Mouse (Mus musculus) liver (tissue): ENCODE data around the gene Dleu7.
A peak's percentile ranks its signal among the peaks of the same experiment; 100 is the strongest.

Source experiments
- DNase-seq: peaks from one replicate; pipeline ENCODE4 v3.0.0-alpha.2; 2020; ENCODE audit warnings: mixed read lengths

Dleu7 gene

DNA sequence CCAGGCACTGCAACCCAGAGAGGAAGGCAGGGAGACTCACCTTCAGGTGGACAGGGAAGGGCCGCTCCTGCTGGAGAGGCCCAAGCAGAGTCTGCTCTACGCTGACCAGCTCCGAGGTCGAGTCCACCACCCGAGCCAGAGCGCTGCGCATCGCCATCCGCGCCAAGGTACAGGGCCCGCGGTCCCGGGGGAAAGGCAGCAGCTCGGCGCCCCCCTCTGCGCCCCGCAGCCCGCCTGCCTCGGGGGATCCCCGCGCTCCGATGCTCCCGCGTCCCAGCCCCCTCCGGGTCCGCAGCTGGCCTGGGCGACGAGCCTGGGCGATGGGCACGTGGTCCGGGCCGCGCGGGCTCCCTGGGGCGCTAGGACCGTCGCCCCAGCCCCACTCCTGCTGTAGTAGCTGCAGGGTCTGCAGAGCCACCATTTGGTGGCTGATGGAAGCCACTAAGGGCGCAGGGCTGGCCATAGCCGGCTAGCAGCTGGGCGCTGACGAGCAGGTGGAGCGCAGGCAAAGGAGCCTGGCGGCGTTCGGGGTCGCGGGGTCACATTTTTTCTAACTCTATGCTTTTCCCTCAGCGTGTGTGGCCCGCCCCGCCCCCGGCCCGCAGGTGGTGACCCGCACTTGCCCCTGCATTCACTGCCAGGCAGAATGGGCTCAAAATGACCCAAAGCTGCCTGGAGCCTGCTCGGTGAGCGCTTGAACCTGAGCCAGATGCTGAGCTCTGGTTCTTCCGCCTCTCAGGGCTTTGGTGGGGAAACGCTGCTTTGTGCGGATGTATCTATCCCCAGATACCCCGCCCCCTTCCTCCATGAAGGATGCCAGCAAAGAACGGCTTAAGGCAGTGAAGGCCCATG lies at the start of gene Dleu7, which contains the start of gene Rnaseh2b:
Dleu7 (minus strand) TSS at position 560 of the 852 bp plus-strand sequence.
Rnaseh2b (plus strand) TSS at position 102 of the 852 bp plus-strand sequence.
- peak; percentile 14 for DNase-seq

DNA sequence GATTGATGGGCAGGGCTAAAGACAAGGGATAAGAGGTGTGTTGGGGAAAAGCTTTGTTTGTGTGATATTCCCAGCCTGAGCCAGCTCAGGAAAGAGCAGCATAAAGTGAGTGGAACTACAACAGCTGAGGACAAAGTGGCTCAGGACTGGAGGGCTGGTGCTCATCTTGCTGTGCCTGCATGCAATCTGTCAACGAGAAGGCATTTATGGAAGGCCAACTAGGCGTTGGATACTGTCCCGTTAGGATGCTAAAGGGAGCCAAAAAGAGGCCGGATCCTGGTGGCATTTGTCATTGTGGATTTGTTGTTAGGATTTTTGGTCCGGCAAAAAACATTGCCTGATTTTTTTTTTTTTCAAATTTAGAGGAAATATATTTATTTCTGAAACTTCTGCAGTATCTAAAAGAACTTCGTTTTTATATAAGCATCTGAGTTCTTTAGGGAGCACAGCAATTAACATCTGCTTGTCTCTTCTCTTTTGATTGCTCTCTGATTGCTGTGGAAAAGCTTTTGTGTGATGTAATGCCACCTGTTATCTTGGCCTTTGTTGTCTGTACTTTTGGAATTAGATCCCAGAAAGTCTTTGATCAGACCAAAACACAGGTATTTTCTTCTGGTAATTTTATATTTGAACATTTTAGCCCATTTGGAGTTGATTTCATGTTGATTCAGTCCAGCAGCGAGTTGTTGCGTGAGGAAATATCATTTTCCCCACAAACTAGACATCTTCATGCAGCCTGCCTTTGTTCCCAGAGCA lies 49.2 kb upstream of the Dleu7 start:
- no peak for DNase-seq

DNA sequence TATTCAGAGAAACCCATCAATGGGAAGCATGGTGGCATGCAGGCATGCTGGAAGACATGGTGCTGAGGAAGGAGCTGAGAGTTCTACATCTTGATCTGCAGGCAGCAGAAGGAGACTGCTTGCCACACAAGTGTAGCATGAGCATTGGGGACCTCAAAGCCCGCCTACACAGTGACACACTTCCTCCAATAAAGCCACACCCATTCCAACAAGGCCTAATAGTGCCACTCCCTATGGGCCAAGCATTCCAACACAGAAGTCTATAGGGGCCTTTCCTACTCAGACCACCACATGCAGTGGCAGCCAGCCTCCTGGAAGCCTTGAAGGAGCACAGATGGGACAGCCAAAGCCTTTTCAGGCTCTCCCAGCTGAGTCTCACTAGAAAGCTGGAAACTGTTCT lies 46.3 kb upstream of the Dleu7 start:
- no peak for DNase-seq

DNA sequence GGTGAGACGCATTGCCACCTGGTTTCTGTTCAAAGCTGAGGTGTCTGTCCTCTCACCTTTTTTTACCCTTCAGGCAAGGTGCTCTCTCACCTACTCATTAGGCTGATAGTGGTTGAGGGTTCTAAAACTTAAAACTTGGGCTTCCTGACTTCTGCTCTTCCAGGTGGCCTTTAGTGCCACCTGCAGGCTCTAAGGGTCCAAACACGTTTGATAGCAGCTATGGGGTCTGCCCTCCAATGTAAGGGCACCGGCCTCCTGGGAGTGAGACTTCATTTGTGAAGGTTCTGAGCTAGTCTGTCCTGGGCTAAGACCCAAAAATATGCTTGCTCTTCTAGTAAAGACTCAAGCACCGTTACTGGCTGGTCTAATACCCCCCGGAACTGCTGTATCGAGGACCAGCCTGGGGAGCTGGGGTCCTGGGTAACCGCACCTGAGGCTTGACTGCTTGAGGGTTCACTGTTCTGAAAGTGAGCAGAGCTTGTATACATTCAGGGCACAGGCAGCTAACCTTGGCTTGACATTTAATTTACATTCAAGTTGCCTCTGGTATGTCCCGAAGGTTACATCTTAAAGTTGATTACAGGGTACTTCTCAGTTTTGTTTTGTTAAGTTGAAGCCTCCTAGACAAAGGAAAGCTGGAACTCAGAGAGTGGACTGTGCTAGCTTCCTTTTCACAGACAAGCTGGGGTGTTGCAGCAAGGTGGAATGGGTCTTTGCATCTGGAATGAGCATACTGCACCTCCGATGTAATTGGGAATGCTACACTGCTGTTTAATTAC lies 41.3 kb upstream of the Dleu7 start:
- no peak for DNase-seq

DNA sequence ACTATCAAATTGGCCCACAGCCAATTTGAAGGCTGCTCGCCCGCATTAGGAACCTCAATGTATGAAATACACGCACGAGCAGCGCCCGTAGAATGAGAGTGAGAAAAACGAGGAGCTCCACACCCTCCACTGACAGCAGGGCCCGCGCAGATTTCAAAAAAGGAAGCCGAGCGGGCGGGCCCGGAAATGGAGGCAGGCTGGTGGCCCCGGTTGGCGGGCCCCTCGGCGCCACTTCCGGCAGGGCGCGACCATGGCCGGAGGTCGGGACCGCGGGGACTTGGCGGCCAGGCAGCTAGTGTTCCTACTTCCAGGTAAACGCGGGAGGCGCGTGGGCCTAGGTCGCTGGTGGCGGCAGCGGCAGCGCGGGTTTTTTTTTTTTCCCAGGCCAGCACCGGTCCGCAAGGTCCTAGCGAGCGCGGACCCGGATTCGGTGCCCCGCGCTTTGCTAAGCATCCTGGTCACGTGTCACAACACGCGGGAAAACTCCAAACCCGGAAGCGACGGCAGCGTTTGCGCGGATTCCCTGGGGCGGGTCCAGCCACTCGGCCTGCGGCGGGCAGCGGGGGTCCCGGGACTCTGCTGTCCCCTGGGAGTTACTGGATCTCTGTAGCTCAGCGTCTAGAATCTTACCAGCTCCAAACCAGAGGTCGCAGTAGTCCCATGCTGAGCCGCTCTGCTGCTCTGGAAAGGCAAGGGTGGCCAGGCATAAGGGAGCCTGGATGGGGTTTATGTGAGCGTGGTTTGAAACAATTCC lies 39.2 kb upstream of the Dleu7 start:
- peak; percentile 90 for DNase-seq

DNA sequence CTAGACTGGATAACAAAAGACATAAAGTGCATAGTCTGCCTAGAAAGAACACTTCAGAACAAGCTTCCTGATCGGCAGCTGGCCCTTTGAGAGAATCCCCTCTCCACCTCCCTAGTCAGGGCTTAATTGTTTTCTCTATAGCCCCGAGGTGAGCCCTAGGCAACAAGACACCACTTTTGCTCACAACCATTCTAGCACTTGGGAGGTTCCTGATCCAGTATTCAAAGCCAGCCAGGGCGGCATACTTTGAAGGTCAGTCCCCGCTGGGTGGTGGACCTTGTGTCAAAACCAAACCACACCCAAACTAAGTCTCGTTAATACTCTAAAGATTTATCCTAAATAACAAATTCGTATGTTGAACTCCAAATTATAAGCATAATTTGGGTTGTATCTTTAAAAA lies 38.6 kb upstream of the Dleu7 start:
- DNase-seq, result peak; percentile 36

DNA sequence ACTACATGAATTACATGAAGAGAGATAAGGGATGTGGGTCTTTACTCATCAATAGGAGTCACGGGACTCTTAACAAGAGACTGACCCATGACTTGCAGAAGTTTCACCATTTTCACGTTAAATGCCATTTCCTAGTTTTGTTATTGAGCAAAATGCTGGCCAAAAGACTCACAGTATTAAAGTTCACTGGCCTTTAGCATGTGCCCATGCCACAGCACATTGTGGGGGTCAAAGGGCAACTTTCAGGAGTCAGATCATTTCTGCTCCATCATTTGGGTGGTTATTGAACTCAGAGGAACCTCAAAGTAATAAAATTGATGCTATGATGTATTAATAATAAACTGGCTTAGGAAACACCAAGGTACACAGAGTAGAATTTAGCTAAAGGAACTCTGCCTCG lies 36.8 kb upstream of the Dleu7 start:
- no peak for DNase-seq

DNA sequence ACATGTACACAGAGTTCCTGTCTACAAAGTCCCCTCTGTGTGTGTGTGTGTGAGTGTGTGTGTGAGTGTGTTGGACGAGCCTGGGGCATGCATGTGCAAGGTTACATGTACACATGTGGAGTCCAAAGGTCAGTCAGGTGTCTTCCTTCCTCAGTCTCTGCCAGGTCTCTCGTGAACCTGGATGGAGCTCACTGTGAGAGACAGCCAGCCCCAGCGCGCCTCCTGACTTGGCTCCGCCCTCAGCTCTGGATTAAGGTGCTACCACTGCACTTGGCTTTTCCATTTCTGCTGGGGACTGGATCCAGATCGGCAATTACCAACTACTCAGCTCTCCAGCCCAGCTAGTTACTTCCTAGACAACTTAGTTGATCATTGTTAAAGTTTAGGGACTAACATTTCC lies 35.8 kb upstream of the Dleu7 start:
- DNase-seq, result peak; percentile 19

DNA sequence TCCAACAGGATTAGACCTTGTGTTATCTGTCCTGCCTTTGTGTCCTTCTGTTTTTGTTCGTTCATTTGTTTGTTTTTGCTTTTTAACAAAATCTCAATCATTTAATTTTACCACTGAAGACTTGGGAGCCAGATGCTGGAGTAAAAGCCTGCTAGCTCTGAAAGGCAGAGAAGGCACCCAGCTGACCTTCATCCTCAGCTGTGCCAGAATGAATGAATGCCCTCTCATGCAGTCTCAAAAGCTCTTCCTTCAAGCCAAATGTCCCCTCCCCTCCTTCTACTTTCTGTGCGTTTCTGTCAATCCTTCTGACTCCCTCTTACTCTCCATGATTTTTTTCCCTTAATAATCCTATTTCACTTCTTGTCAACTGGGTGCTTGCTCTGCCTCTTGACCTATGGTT lies 34.3 kb upstream of the Dleu7 start:
- DNase-seq, result no peak

DNA sequence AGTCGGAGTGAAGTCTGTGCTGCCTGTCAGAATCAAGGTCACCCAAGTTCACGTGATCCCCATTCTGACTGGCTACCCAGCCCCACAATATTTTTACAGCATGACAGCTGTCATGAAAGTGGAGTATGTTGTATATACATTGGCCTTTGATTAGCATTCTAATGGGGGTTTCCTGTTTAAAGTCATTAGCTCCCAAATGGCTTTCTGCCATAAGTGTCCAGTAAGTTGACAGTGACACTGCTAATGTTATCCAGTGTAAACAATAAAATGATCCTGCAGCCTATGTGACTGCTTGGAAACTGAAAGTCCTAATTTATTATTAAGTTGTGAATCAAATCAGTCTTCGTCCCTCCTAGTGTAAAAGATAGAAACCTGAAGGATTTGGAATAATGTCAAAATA lies 33.2 kb upstream of the Dleu7 start:
- no peak for DNase-seq

DNA sequence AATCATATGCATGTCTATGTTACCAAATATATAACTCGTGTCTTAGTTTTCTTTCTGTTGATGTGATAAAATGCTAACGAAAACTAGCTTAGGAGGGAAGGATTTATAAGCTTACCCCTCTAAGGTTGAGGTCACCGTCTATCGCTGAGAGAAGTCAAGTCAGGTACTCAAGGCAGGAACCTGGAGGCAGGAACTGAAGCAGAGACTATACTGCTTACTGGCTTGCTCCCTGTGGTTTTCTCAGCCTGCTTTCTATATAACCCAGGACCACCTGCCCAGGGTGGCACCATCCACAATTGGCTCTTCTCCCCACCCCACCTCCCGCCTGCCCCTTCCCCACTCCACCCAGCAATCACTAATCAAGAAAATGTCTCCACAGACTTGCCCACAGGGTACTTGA lies 32.1 kb upstream of the Dleu7 start:
- no peak for DNase-seq

DNA sequence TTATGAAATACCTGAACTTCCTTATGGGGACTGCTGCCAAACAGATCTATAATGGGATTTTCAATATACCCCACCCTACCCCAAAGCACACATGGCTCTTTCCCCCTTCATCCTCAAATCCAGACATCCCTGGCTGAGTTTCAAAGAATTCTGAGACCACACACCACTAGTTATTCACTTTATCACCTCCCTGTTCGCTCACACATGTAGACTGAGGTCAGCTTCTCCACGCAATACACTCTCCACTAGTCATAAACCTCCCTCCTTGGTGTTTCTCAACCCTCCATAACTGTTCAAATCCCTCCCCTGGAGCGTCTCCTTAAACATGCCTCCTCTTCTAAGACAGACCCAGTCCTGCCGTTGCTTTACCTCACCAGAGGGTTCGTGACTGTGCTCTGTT lies 30.6 kb upstream of the Dleu7 start:
- DNase-seq, result no peak

DNA sequence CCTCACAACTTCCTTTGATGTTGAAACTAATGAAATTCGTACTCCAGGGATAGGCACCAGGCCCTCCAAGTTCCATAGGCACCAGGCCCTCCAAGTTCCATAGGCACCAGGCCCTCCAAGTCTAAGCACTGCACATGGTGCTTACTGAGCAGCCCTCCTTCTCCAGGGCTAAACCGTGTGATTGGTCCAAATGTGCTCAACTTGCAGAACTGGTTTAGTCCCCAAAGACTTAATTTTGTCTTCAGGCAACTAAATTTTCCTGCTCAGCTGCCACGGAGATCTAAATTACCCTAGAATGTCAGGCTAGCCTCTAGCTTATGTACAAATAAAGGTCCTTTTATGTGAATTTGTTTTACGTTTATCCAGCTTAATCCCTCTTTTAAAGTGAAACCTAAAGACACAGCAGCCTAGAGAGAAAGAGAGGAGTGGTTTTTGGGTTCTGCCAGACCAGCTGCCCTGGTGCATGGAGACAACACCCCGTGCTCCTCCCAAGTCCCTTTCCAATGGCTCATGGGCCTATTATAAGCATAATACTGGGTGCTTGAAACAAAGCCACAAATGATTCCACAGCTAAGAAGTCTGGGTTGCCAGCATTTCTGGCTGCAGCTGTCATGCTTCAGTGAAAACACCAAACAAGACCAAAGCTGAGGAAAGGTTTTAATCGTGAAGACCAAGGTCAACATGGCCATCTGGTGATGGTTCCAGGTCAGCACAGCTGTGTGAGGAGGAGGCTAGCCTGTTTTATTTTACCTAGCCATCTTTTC lies 29.9 kb upstream of the Dleu7 start:
- no peak for DNase-seq

DNA sequence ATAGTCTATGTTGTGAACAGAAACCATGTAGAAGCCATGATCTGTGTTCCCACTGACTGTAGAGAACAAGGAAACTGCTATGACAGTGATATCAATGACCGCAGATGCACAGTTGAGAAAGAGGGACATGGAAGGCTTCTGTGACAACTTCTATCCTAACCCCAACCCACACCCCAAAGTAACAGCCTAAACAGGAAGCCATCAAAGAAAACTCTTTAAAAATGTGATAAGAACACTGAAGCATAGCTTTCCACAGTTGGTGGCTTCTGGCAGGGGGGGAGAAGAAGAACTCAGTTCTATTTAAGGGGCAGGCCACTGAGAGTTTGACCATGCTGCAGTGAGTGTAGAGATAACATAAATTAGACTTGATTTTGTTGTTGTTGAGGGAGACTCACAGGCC lies 18.8 kb upstream of the Dleu7 start:
- no peak for DNase-seq

DNA sequence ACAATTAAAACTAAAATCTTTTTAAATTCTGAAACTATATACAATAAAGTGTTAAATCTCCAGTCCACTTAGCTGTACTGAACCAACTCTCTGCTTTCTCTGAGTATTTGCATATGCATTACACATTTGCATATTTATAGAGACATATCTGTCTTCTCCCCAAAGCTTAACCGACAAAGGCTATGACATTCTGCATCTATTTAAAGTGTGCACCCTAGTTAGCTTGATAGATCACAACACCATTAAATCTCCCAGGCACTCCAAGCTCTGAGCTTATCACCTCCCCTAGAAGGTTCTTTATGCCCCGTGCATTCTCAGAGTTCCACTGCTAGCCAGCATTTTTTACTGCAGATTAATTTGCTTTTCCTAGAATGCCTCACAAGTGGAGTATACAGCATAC lies 16.2 kb upstream of the Dleu7 start:
- no peak for DNase-seq

DNA sequence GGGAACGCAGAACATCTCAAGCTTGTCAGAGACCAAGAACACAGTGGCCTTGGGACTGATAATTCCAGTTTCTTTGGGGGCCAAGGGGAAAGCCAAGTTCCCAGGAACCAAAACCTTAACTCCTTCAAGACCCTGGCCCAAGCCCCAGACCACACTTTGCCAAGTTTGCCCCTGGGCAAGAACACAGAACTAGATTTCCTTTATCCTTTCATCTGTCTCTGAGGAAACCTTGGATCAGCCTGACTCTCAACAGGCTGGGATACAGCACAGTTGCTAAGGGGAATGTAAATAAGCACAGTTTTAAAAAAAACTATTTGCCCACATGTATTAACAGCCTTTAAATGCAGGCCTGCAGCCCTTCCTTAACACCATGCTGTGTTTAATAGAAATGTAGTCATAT lies 14.7 kb upstream of the Dleu7 start:
- DNase-seq, result no peak

DNA sequence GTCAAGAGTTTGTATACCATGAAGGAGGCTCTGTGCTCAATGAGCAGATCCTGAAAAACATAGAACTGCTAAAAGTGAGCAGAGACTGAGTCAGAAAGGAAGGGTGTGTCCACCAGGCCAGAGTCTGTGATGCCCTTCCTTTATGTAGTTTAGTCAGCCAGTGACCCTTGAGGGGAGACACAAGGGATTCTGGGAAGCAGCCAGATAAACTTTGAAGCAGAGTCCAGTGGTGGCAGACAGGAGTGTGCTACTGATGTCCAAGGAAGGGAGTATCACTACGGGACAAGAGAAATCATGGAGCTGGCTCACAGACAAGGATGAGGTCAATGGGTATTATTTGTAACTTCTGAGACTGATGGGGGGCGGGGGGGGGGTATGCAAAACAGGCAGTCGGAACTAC lies 7.2 kb upstream of the Dleu7 start:
- no peak for DNase-seq

DNA sequence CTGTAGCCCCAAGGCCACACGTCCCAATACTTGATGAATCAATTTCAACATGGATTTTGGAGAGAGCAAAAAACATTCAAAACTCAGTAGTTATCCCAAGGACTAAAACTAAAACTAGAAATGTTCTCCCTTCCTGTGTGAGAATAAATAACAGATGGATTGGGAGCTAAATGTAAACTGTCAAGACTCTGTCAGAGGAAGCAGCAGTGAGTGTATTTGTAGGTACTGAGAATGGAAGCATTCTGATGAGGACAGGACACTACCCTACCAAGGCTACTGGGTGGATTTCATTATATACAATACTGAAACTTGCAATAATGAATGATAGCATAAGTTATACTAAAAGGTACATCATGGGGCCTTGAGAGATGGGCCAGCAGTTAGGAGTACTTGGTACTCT lies 6.0 kb upstream of the Dleu7 start:
- DNase-seq, result no peak

DNA sequence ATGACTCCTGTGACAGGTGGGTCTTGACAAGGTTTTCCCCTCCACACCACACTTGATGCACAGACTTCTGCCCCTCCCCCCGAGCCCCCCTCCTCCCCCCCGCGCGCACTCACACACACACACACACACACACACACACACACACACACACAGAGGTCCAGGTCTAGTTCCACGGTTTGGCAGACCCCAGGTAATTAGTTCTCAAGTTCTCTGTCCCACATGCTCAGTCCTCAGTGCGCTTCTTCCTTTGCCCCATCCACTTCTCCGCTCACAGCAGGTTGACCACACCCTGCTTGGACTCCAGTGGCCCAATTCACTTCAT lies 720 bp downstream of the Dleu7 start:
- no peak for DNase-seq

DNA sequence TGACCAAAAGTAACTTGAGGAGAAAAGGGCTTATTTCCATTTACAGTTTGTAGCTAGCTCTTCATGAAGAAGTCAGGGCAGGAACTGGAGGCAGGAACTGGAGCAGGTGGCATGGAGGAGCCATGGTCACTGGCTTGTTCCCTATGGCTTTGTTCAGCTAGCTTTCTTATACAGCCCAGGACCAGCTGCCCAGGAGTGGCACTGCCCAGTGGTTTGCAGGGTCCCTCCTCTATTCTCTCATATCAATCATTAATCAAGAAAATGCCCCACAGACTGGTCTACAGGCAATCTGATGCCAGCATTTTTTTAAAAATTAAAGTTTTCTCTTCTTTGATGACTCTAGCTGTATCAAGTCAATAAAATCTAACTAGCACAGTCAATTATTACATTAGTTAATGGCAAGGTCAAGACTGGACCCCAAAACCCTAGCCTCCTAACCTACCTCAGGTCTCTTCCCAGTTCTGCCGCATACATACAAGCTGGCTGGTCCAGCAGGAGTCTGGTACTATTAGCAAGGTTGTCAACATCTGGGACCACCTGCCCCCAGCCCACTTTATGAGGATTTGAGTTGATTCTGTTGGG lies 1.4 kb downstream of the Dleu7 start:
- DNase-seq, result no peak

DNA sequence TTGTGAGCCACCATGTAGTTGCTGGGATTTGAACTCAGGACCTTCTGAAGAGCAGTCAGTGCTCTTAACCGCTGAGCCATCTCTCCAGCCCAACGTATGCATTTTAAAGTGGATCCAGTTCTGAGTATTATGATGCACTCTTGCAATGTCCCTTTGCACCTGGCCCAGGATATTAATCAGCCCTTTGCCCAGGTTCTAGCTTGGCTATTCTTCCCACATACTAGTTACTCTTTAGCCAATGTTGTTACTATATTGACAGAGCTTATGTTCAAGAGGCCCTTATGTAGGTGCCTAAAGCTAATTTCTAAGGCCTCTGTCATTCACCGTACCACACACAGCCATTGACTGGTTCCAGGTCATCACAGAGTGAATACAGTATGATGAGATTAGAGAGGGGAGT lies 4.1 kb downstream of the Dleu7 start:
- DNase-seq, result no peak

DNA sequence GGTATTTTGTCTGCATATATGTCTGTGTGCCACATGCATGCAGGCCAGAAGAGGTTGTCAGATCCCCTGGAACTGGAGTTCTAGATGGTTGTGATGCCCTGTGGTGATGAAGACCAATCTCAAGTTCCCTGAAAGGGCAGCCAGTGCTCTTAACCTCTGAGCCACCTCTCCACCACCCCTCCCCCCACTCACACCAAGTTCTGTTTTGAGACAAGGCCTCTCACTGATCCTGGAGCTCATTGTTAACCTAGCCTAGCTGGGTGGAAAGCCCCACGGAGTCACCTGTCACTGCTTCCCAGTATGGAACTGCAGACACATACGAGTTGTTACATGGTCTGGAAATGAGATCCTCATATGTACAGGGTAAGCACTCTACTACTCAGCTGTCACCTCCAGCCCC lies 9.9 kb downstream of the Dleu7 start:
- DNase-seq, result no peak
